Mouse (Mus musculus) G1E (cell line): Measurements from ENCODE around the gene Lypd6. TPM values are rescaled to one million over a fixed set of nuclear protein-coding genes. Genes with fewer than 3 reads are reported as not detected.

Experiments used
- ATAC-seq: 2 replicates; pipeline ENCODE4 v1.8.0; 2016; ENCODE audit warnings: mild to moderate bottlenecking; ENCODE audit not compliant: insufficient number of reproducible peaks, poor library complexity, low FRiP score, severe bottlenecking; ENCODE audit errors: extremely low read depth
- DNase-seq: peaks from one replicate; pipeline ENCODE4 v3.0.0; 2012; ENCODE audit warnings: low spot score
- H3K27me3 ChIP-seq: 2 replicates; pipeline ENCODE4 v1.6.1; 2012; ENCODE audit warnings: mild to moderate bottlenecking, low read length, inconsistent platforms; ENCODE audit not compliant: insufficient read depth
- H3K36me3 ChIP-seq: replicated peaks from 2 replicates; pipeline ENCODE3; 2012; ENCODE audit warnings: mild to moderate bottlenecking, inconsistent platforms
- H3K4me1 ChIP-seq: 2 replicates; pipeline ENCODE4 v1.6.1; 2012; ENCODE audit warnings: low read depth, low read length, inconsistent platforms, mixed read lengths; ENCODE audit not compliant: insufficient read depth
- H3K4me3 ChIP-seq: 2 replicates; pipeline ENCODE4 v1.5.1; 2012; ENCODE audit warnings: low read depth, mild to moderate bottlenecking, inconsistent platforms, low read length, moderate library complexity, mixed read lengths
- H3K9me3 ChIP-seq: replicated peaks from 2 replicates; pipeline ENCODE4 v1.6.1; 2012; ENCODE audit warnings: inconsistent platforms
- CTCF ChIP-seq: IDR thresholded peaks from 2 replicates; pipeline ENCODE4 v1.5.1; 2012; ENCODE audit warnings: low read depth, low read length, inconsistent platforms, mixed read lengths
- GATA1 ChIP-seq: IDR thresholded peaks from 2 replicates; pipeline ENCODE4 v1.6.1; 2012; ENCODE audit warnings: borderline replicate concordance, low read length, inconsistent platforms, mixed read lengths
- GATA2 ChIP-seq: IDR thresholded peaks from 2 replicates; pipeline ENCODE4 v1.6.1; 2012; ENCODE audit warnings: low read depth, low read length, inconsistent platforms, borderline replicate concordance
- POLR2AphosphoS5 ChIP-seq: IDR thresholded peaks from 2 replicates; pipeline ENCODE4 v1.6.1; 2012; ENCODE audit warnings: low read depth, low read length, inconsistent platforms; ENCODE audit not compliant: insufficient replicate concordance
- TAL1 ChIP-seq: conservative IDR thresholded peaks from 2 replicates; pipeline ENCODE4 v1.6.1; 2012; ENCODE audit warnings: low read depth, low read length, inconsistent platforms, mixed read lengths
- polyA plus RNA-seq: library from polyadenylated mRNA; stranded (reverse); fragments of >175 nt; gene quantifications from 2 replicates; pipeline ENCODE4 v1.2.3, GENCODE M21; 2012
- total RNA-seq, 2 experiments: library from RNA; stranded (forward) in 1 of 2; stranded (reverse) in 1 of 2; fragments of 200-1000 nt in 1 of 2; fragments of >200 nt in 1 of 2; fragmentation: Nextera tagmentation in 1 of 2; gene quantifications; 2 replicates each; pipeline ENCODE4 v1.2.3; 2014 to 2017

The Lypd6 gene
- total and polyA plus RNA-seq, 3 experiments, result not detected

DNA sequence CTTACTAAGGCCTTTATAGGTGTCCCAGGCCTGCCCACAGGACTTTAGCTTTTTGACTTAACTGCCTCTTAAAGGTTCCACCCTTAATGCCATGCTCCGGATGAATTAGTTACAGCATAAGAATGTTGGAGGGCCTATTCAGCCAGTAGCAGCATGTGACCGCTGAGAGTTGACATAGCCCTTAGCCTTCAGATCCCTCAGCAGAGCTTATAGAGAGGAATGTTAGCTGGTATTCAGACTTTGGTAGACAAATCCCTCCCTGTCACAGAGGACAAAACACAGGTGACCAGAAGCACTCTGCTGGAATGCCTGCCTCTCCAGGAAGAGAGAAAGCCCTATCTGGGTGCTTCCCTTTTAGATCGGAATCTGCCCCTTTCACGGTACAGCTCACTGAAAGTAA lies 109.5 kb downstream of the Lypd6 start:
- TF ChIP-seq GATA1, result no peak
- no peak for TF ChIP-seq GATA2
- TF ChIP-seq TAL1, result no peak
- no peak for TF ChIP-seq POLR2AphosphoS5
- Histone ChIP-seq H3K36me3 (no peaks in the 10 kb centered on the region), H3K4me3 (no peak overlapping the region), H3K4me1 (no peaks in the 10 kb centered on the region), H3K27me3 (no peaks in the 10 kb centered on the region), H3K9me3 (peaks cover 16% of the 10 kb centered on the region)
- DNase-seq (no peak), ATAC-seq (no peak)

- Histone ChIP-seq H3K4me1 (no peaks in the 10 kb centered on the region), H3K36me3 (no peaks in the 10 kb centered on the region), H3K4me3 (no peak overlapping the region), H3K9me3 (peaks cover 5% of the 10 kb centered on the region), H3K27me3 (no peaks in the 10 kb centered on the region)
- ATAC-seq (no peak), DNase-seq (no peak)
- TF ChIP-seq POLR2AphosphoS5 (no peak), GATA1 (no peak), GATA2 (no peak), CTCF (no peak), TAL1 (no peak)
These were observed 112.9 kb downstream of the Lypd6 start for GRCm38 (mm10) chr2:50179164-50179563.

DNA sequence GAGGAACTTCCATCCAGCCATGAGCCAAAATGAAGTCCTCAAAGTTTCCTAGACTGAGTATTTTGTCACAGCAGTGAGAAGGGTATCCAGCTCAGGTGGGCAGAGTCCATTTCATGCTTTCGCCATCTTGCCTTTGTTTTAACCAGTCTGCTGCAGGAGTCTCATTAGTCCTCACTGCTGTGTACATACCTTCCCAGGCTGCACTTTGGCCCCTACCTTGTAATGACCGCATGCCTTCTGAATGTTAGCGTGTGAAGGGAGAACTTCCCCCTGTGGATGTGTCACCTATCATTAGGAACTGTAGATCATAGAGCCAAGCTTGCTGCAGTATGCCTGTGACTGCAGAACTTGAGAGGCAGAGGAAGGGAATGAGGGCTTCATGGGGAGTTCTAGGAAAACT lies 114.2 kb downstream of the Lypd6 start:
- no peak for DNase-seq
- no peak overlapping the region for H3K4me3 ChIP-seq
- H3K4me1 ChIP-seq, result no peaks in the 10 kb centered on the region
- H3K27me3 ChIP-seq, result no peaks in the 10 kb centered on the region
- no peak for ATAC-seq
- TF ChIP-seq CTCF (no peak), GATA1 (no peak)
- peaks cover 2% of the 10 kb centered on the region for H3K9me3 ChIP-seq
- no peaks in the 10 kb centered on the region for H3K36me3 ChIP-seq

- H3K4me1 ChIP-seq, result no peaks in the 10 kb centered on the region
- H3K36me3 ChIP-seq, result no peaks in the 10 kb centered on the region
- H3K4me3 ChIP-seq, result no peak overlapping the region
- no peak for ATAC-seq
- H3K27me3 ChIP-seq, result no peaks in the 10 kb centered on the region
- TF ChIP-seq TAL1, result no peak
- TF ChIP-seq GATA2, result no peak
- TF ChIP-seq GATA1, result no peak
- no peak for TF ChIP-seq CTCF
- TF ChIP-seq POLR2AphosphoS5, result no peak
- DNase-seq, result no peak
- H3K9me3 ChIP-seq, result peaks cover 2% of the 10 kb centered on the region
These were observed 115.1 kb downstream of the Lypd6 start for GRCm38 (mm10) chr2:50181332-50181731.

- DNase-seq (no peak), ATAC-seq (no peak)
- Histone ChIP-seq H3K4me3 (no peak overlapping the region), H3K9me3 (peaks cover 15% of the 10 kb centered on the region), H3K36me3 (no peaks in the 10 kb centered on the region), H3K4me1 (no peaks in the 10 kb centered on the region), H3K27me3 (no peaks in the 10 kb centered on the region)
- no peak for TF ChIP-seq GATA2
- no peak for TF ChIP-seq CTCF
- TF ChIP-seq POLR2AphosphoS5, result no peak
- TF ChIP-seq TAL1, result no peak
- TF ChIP-seq GATA1, result no peak
These were observed 120.6 kb downstream of the Lypd6 start for GRCm38 (mm10) chr2:50186711-50187405.

- TF ChIP-seq CTCF (no peak), TAL1 (no peak), POLR2AphosphoS5 (no peak), GATA1 (no peak), GATA2 (no peak)
- DNase-seq (no peak), ATAC-seq (no peak)
- H3K4me3 ChIP-seq, result no peak overlapping the region
- no peaks in the 10 kb centered on the region for H3K27me3 ChIP-seq
- no peaks in the 10 kb centered on the region for H3K4me1 ChIP-seq
- no peaks in the 10 kb centered on the region for H3K36me3 ChIP-seq
- H3K9me3 ChIP-seq, result peaks cover 15% of the 10 kb centered on the region
These were observed 122.6 kb downstream of the Lypd6 start for GRCm38 (mm10) chr2:50188856-50189255.

- H3K9me3 ChIP-seq, result peaks cover 14% of the 10 kb centered on the region
- H3K27me3 ChIP-seq, result no peaks in the 10 kb centered on the region
- DNase-seq (no peak), ATAC-seq (no peak)
- no peaks in the 10 kb centered on the region for H3K36me3 ChIP-seq
- H3K4me3 ChIP-seq, result no peak overlapping the region
- H3K4me1 ChIP-seq, result no peaks in the 10 kb centered on the region
- TF ChIP-seq TAL1, result no peak
- no peak for TF ChIP-seq POLR2AphosphoS5
- TF ChIP-seq GATA2, result no peak
- TF ChIP-seq GATA1, result no peak
- no peak for TF ChIP-seq CTCF
These were observed 130.5 kb downstream of the Lypd6 start for GRCm38 (mm10) chr2:50196681-50197080.
